Mouse (Mus musculus): ENCODE data around the gene Yju2. TPM values are rescaled to one million over a fixed set of nuclear protein-coding genes. Genes with fewer than 3 reads are reported as not detected.
"Not testable (repeated sequence)": the region's sequence is repeated elsewhere in the genome, so short reads cannot be mapped to it uniquely, and the experiment has no call there.

Gene Yju2
- 10.1 and 11.1 TPM in 2 replicates for polyA plus RNA-seq (2012; rRNA removed)

GRCm38 (mm10) chr17:55958918-55959728 lies at the start of gene Yju2:
Gene Yju2 (plus strand): TSS chr17:55959099.
- peak; percentile 84 for DNase-seq (ENCODE audit: low spot score)

DNA sequence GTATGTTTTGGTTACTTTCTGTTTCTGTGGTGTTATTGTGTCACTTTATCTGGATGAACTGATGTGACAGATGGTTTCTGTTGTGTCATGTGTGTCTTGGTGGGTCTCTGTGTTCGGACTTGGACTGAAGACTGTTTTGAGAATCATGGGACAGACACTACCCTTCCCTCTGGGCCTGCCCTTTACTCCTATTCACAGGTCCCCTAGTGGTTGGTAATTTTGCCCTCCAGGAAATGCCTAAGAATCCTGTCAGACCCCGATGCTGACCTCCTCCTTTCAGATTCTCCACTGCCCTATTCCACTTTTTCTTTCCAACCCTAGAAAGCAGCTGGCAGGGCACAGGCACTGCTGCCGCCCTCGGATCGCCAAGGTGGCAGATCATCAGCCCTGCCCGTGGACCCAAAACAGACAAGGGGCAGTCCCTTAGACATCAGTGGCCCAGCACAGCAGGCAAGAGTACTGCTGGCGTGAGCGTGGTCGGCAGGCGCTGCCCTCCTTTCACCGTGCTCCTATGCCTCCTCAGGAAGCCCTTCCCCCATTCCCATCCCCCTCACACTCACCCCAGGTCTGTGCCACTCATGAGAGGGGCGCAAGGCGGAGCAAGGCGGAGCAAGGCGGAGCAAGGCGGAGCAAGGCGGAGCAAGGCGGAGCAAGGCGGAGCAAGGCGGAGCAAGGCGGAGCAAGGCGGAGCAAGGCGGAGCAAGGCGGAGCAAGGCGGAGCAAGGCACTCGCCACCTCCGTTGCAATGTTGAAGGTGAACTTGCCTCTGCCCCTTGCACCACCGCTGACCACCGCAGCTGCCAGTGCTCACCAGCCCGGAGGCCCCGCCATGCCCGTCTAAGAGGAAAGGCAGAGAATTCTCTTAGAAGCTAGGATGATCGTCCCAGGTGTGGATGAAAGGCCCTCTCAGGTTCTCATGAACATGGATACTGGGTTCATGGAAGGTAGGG lies 27.1 kb upstream of the Yju2 start:
- no peak for DNase-seq (ENCODE audit: low spot score)

GRCm38 (mm10) chr17:55932635-55933034 lies 26.3 kb upstream of the Yju2 start:
- DNase-seq (ENCODE audit: low spot score) = no peak

DNA sequence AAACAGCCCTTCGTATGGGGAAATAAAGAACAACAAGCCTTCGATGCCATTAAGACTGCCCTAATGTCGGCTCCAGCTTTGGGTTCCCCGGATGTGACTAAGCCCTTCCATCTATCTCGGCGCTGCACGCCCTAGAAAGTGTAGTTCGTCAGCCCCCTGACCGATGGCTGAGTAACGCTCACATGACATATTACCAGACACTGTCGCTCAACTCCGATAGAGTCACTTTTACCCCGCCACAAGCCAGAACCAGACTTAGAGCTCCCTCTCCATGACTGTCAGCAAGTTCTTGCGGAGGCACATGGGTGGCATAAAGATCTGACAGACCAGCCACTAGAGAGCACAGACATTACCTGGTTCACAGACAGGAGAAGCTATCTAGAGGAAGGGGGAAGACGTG lies 25.7 kb upstream of the Yju2 start:
- no peak for DNase-seq (ENCODE audit: low spot score)

DNA sequence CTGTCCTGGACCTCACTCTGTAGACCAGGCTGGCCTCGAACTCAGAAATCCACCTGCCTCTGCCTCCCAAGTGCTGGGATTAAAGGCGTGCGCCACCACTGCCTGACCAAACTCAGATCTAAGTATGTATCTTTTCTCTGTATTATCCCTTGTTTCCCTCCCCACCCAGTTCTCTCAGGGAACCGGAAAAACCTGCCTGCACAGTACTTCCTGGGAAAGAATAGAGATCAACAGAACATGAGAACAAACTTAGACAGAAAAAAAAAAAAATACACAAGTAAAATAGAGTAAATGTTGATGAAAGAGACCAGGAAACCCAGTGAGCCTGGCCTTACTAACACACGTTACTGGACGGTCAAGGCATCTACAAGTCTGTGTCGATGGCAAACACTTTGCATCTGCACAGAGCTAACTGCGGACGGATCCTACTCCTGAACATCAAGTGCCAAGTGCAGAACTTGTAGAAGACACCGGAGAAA lies 14.5 kb upstream of the Yju2 start:
- DNase-seq (ENCODE audit: low spot score) = not testable (repeated sequence)

GRCm38 (mm10) chr17:55944866-55945682 lies 13.8 kb upstream of the Yju2 start:
- peak; percentile 77 for DNase-seq (ENCODE audit: low spot score)

GRCm38 (mm10) chr17:55945696-55946095 lies 13.2 kb upstream of the Yju2 start:
- no peak for DNase-seq (ENCODE audit: low spot score)

DNA sequence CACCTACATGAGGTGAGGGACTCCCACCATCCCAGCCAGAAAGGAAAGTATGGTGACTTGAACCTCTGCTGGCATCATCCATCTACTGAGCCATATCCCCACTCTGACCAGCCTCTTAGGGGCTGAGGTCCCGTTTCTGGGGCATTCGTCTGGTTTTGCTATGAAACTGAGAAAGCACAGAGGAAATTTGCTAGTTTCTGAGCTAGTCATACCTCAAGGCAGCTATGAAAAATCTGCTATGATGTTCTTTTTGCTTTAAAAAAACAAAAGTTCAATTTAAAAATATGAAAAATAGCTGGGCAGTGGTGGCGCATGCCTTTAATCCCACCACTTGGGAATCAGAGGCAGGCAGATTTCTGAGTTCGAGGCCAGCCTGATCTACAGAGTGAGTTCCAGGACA lies 10.3 kb upstream of the Yju2 start:
- DNase-seq (ENCODE audit: low spot score) = no peak

GRCm38 (mm10) chr17:55949400-55949799 lies 9.5 kb upstream of the Yju2 start, which contains the start of gene Zfp119b:
Gene Zfp119b (minus strand): TSS chr17:55949500.
- no peak for DNase-seq (ENCODE audit: low spot score)

- DNase-seq (ENCODE audit: low spot score) = no peak
These were observed 8.3 kb upstream of the Yju2 start for GRCm38 (mm10) chr17:55950601-55951000.

GRCm38 (mm10) chr17:55952041-55952440 lies 6.9 kb upstream of the Yju2 start:
- DNase-seq (ENCODE audit: low spot score) = no peak

DNA sequence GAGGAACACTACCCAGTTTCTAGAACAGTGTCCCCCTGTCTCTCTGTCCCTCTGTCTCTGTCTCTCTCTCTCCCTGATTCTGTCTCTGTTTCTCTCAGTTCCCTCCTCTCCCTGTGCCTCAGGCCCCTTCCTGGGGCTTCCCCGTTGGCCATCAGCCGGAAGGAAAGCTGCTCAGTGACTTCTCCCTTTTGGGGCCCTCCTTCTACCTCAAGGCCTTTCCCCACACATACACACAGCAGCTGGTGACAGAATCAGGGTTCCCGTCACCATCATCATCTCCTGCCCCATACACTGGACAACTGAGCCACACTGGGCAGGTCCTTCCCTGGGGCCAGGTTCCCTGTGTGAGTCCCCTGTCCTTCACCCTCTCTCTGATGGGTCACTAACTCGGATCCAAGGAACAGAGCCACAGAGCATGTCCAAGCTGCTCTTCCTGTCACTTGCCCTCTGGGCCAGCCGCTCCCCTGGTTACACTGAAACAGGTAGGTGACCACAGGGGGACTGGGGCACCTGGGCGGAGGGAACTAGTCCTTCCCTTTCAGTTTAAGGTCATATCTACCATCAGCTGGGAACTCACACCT lies 6.4 kb upstream of the Yju2 start, which contains the start of gene Ebi3:
Gene Ebi3, plus strand, starts transcription at position 194 of the 581 bp plus-strand sequence.
- no peak for DNase-seq (ENCODE audit: low spot score)

- DNase-seq (ENCODE audit: low spot score) = no peak
These were observed 5.1 kb upstream of the Yju2 start for GRCm38 (mm10) chr17:55953751-55954150.

- no peak for DNase-seq (ENCODE audit: low spot score)
These were observed 4.7 kb upstream of the Yju2 start for GRCm38 (mm10) chr17:55954229-55954628.

GRCm38 (mm10) chr17:55956129-55956528 lies 2.8 kb upstream of the Yju2 start:
- DNase-seq (ENCODE audit: low spot score) = peak; percentile 65

DNA sequence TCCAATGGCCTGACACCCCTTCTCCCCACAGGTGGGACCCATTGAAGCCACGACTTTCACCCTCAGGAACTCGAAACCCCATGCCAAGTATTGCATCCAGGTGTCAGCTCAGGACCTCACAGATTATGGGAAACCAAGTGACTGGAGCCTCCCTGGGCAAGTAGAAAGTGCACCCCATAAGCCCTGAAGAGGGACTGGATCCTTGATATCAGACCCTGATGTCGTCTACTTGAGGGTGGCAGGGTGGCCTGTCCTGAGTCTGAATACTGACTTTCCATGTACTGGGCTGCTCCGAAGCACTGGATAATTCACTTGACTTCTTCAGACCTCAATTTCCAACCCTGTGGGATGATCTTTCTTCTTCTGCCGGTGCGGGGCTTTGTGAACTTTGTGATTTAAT lies 2.3 kb upstream of the Yju2 start:
- no peak for DNase-seq (ENCODE audit: low spot score)

- DNase-seq (ENCODE audit: low spot score) = no peak
These were observed 1.7 kb upstream of the Yju2 start for GRCm38 (mm10) chr17:55957168-55957567.

GRCm38 (mm10) chr17:55957726-55958583 lies 944 bp upstream of the Yju2 start:
- no peak for DNase-seq (ENCODE audit: low spot score)

- no peak for DNase-seq (ENCODE audit: low spot score)
These were observed 364 bp upstream of the Yju2 start for GRCm38 (mm10) chr17:55958584-55958886.
